Mouse (Mus musculus): ENCODE measurements around the gene Itpk1. TPM values are rescaled to one million over a fixed set of nuclear protein-coding genes. Genes with fewer than 3 reads are reported as not detected.

Gene Itpk1
- polyA plus RNA-seq, 1 experiment from 2014 or later: 28.0 TPM

DNA sequence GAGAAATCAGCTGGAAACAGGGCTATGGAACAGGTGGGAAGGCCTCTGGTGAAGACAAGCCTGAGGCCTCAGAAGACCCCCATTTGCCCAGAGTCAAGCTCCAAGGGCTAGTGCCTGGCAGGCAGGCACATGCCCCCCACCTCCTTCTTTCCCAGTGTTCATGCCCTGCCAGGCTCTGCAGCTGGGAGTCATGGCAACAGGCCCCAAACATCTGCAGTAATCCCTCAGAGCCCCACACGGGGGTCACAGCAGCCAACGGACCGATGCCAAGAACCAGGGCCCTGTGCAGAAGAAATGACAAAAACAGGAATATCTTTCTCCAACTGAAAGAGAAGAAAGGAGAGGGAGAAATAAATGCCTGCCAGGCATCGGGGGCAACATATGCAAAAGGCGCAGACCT is 20.8 kb downstream of the Itpk1 start:
- Histone ChIP-seq H3K4me2 (replicated peaks) (no peak overlapping the region), H3K9ac (no peak overlapping the region), H3K9me3 (no peaks in the 10 kb centered on the region), H3K27me3 (replicated peaks) (no peaks in the 10 kb centered on the region), H3K27ac (no peak overlapping the region), H3K36me3 (no peaks in the 10 kb centered on the region), H3K4me3 (no peak overlapping the region), H3K4me1 (peaks cover 31% of the 10 kb centered on the region)
- 76% methylated on average over 5 of the region's 5 CpGs for WGBS
- ATAC-seq (ENCODE audit: low FRiP score, low read depth): no peak

DNA sequence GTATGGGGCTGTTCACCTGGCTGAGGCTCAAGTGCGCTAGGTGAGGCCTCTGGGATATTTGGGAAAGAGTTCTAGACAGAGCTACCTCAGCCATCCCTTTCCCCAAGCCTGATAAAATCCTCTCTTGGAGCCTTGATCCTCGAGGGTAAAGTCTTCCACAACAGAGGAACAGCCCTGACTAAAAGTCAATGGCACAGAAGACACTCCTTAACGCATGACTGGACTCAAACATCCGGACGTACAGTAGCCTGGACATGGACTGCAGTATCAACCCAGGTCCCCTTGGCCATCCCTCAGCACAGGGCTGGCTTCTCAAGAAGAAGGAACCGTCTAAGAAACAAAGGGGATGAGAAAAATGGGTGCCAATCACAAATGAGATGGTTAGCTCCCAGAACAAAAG is 21.3 kb downstream of the Itpk1 start:
- Histone ChIP-seq H3K9ac (no peak overlapping the region), H3K9me3 (no peaks in the 10 kb centered on the region), H3K27me3 (replicated peaks) (no peaks in the 10 kb centered on the region), H3K4me2 (replicated peaks) (no peak overlapping the region), H3K4me1 (peaks cover 33% of the 10 kb centered on the region), H3K27ac (no peak overlapping the region), H3K36me3 (no peaks in the 10 kb centered on the region), H3K4me3 (no peak overlapping the region)
- 78% methylated on average over 6 of the region's 6 CpGs for WGBS
- no peak for ATAC-seq (ENCODE audit: low FRiP score, low read depth)

DNA sequence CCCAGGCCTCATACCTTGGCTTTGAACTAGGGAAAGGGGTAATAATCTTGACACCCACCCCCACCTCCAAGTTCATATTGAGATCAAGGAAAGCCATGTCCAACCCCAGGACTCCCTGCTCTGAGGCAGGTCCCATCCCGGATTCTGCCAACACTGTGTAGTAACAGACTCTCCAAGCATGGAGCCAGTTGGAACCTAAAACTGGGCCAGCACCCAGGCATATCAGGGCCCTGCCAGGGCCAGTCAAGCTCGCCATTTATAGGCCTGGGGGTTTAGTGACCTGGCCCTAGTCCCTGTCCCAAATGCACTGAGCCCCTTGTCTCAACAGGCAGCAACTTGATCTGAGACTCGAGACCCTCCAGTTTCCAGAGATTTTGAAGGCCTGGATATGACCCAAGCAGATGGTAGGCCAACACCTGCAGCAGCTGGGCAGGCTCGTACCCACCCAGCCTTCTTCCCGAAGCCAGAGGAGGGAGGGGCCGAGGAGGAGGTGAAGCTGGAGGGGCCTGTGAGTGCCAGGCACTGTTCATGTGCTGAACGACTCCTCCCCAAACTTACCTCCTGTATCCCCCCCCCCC is 21.9 kb downstream of the Itpk1 start:
- Histone ChIP-seq H3K4me2 (replicated peaks) (no peak overlapping the region), H3K4me3 (no peak overlapping the region), H3K4me1 (peaks cover 33% of the 10 kb centered on the region), H3K9ac (no peak overlapping the region), H3K27ac (no peak overlapping the region), H3K9me3 (no peaks in the 10 kb centered on the region), H3K36me3 (no peaks in the 10 kb centered on the region), H3K27me3 (replicated peaks) (no peaks in the 10 kb centered on the region)
- no peak for ATAC-seq (ENCODE audit: low FRiP score, low read depth)
- WGBS: 82% methylated on average over 7 of the region's 7 CpGs

DNA sequence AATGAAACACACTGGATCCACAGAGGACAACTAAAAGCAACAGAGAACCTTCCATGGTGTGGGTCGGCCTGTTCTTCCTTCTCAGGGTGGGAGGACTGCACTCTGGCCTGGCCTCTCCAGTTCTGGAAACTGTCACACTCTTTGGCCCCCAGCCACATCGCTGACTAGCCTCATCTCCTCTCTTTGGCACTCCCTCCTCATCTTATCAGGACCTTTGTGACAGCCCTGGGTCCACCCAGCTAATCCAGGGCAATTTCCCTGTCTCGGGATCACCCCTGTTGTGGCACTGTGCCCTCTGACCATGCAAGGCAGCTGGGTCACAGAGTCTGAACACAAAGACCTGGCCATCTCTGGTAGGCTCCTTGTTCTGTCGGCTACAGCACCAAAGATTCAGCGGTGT is 22.6 kb downstream of the Itpk1 start:
- peaks cover 33% of the 10 kb centered on the region for H3K4me1 ChIP-seq
- H3K9ac ChIP-seq: no peak overlapping the region
- H3K4me3 ChIP-seq: no peak overlapping the region
- no peaks in the 10 kb centered on the region for H3K36me3 ChIP-seq
- ATAC-seq (ENCODE audit: low FRiP score, low read depth): no peak
- H3K27ac ChIP-seq: no peak overlapping the region
- H3K4me2 ChIP-seq (replicated peaks): no peak overlapping the region
- 91% methylated on average over 5 of the region's 5 CpGs for WGBS
- no peaks in the 10 kb centered on the region for H3K9me3 ChIP-seq
- no peaks in the 10 kb centered on the region for H3K27me3 ChIP-seq (replicated peaks)

DNA sequence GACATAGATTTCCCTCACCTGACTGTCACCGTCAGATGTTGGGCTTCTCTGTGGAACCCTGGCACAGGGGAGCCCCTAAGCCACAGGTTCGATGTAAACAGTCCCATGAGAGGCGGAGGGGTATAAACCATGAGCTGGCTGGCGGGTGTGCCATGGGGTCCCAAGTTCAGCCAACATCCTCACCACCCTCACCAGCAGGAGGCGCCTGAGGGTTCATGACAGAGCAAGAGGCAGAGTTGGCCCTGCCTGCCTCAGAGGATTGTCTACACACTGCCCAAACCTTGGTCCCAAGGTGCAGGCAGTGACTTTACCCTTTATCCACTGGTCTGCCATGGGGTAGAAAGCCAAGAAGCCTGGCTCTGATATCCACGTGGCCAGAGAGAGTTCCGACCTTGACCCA is 23.1 kb downstream of the Itpk1 start:
- 74% methylated on average over 7 of the region's 7 CpGs for WGBS
- H3K4me3 ChIP-seq: no peak overlapping the region
- H3K4me2 ChIP-seq (replicated peaks): no peak overlapping the region
- no peak overlapping the region for H3K9ac ChIP-seq
- ATAC-seq (ENCODE audit: low FRiP score, low read depth): no peak
- H3K4me1 ChIP-seq: peaks cover 33% of the 10 kb centered on the region
- no peaks in the 10 kb centered on the region for H3K27me3 ChIP-seq (replicated peaks)
- H3K36me3 ChIP-seq: no peaks in the 10 kb centered on the region
- H3K27ac ChIP-seq: no peak overlapping the region
- H3K9me3 ChIP-seq: no peaks in the 10 kb centered on the region

DNA sequence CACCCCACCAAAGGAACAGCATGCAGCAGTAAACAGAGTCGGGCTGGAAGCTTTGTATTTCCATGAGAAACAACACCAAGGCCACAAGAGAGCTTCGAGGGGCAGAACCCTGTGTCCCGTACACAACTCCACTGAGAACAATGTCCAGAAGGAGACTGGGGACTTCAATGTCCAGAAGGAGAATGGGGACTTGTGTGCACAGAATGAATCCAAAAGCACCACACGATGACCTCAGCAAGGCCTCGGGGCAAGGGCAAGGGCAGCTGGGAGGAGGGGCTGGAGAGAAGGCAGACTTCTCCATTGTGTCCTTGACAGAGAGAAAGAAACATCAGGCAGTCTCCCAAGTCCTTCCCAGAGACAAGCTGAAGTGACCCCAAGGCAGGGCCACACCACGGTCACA is 25.9 kb downstream of the Itpk1 start:
- Histone ChIP-seq H3K4me3 (no peak overlapping the region), H3K4me1 (peaks cover 12% of the 10 kb centered on the region), H3K27ac (no peak overlapping the region), H3K9me3 (no peaks in the 10 kb centered on the region), H3K4me2 (replicated peaks) (no peak overlapping the region), H3K9ac (no peak overlapping the region), H3K27me3 (replicated peaks) (no peaks in the 10 kb centered on the region), H3K36me3 (peaks cover 6% of the 10 kb centered on the region; the same call in 1 of the 2 replicates)
- 27% methylated on average over 6 of the region's 6 CpGs for WGBS
- ATAC-seq (ENCODE audit: low FRiP score, low read depth): no peak

DNA sequence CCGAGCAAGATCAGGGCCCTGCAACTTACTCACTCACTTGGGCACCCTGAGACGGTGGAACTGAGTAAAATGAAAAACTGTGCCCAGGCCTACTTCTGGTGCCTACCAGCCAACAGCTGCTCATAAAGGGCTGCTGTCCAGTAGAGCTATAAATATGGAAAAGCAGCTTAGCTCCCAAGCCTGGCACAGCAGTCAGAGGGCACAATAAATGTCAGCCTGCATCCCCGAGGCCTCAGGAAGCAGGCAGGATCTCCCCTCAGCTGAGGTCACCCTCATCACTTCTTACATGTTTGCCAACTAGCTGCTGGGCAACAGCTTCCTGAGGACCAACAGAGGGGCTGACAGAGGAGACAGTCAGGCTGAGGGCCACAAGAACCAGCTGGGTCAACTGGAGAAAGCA is 27.6 kb downstream of the Itpk1 start:
- H3K4me1 ChIP-seq: peaks cover 9% of the 10 kb centered on the region
- WGBS: 78% methylated on average over 3 of the region's 3 CpGs
- no peak overlapping the region for H3K27ac ChIP-seq
- H3K9me3 ChIP-seq: no peaks in the 10 kb centered on the region
- H3K27me3 ChIP-seq (replicated peaks): no peaks in the 10 kb centered on the region
- H3K9ac ChIP-seq: no peak overlapping the region
- H3K4me3 ChIP-seq: no peak overlapping the region
- H3K36me3 ChIP-seq: peaks cover 11% of the 10 kb centered on the region; the same call in 1 of the 2 replicates
- no peak overlapping the region for H3K4me2 ChIP-seq (replicated peaks)
- no peak for ATAC-seq (ENCODE audit: low FRiP score, low read depth)

DNA sequence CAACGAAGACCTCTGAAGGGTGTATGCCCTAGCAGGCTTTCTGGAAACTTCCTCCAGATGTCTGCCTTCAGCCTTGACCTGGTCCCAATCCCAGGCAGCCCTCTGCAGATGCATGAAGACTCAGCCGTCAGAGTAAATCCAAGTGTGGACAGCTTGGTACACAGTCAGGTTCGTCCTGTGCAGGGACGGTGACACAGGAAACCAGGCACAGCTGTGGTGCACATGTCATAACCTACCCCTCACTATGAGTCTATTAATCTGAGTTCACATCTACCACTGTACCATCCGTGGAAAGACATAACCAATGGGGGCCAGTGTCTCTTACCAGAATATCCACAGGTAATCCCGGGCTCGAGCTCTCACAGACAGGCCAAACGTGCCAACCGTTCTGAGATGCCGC is 30.2 kb downstream of the Itpk1 start:
- Histone ChIP-seq H3K4me1 (peaks cover 15% of the 10 kb centered on the region), H3K27me3 (replicated peaks) (no peaks in the 10 kb centered on the region), H3K9me3 (no peaks in the 10 kb centered on the region), H3K4me3 (no peak overlapping the region), H3K9ac (no peak overlapping the region), H3K4me2 (replicated peaks) (no peak overlapping the region), H3K27ac (no peak overlapping the region), H3K36me3 (peaks cover 11% of the 10 kb centered on the region; the same call in 1 of the 2 replicates)
- WGBS: 93% methylated on average over 10 of the region's 10 CpGs
- ATAC-seq (ENCODE audit: low FRiP score, low read depth): no peak

DNA sequence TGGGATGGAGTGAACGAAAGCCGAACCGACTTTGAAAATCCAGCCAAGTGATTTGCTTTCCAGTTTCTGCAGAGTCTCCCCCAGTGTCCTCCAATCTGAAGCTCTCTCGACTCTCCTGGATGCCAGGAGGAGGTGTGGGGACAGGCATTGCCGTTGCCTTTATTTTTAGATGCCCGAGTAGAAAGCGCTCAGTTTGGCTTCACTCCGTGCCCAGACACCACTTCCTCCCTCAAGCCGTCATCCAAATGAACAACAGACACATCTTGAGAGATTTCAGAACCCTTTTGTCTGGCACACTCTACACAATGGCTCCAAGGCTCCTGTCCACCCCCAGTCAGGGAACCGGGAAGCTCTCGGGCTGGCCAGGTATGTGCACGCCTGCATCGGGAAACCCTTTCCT is 30.6 kb downstream of the Itpk1 start:
- peaks cover 13% of the 10 kb centered on the region for H3K4me1 ChIP-seq

DNA sequence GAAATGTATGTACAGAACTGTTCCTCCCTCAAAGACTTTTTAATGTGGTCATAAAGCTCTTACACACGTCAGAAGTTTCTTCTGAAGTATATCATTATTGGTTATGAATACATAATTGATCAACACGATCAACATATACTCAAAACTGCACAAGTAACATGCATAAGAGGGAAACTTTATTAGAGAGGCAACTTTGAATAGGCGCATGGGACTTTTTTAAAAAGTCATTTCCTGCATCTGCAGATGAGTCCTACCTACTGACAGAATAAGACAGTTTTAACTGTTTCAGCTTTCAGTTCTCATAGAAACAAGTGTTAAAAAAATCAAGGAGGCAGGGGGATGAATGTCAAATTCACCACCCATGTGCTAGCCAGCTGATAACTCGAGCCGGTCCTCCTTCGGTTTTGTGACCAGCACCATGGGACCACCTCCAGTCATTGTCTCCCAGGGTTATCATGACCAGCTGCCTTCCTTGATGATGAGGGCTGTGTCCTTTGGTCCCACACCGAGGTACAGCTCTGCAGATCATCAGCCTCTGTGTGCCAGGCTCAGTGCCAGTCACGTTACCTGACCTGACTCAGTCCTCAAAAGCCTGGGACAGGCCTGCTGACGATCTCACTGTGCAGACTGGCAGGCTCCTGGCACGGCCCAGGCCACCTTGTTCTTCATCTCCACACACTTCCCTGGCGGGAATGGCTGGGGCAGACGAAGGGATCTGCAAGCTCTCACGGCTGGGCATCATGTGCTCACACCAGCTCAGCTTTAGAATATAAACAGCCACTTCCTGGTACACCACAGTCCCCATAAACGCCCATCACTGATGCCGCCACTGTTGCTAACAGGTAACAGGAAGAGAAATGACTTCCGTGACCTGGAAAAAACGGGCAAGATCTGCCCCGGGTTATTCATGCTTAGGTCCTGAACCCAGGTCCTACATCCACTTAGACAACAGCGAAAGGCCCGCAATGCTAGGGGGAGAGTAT is 31.6 kb downstream of the Itpk1 start:
- no peaks in the 10 kb centered on the region for H3K9me3 ChIP-seq
- no peak overlapping the region for H3K27ac ChIP-seq
- ATAC-seq (ENCODE audit: low FRiP score, low read depth): no peak
- H3K4me2 ChIP-seq (replicated peaks): no peak overlapping the region
- peaks cover 11% of the 10 kb centered on the region; the same call in 1 of the 2 replicates for H3K36me3 ChIP-seq
- H3K9ac ChIP-seq: no peak overlapping the region
- H3K27me3 ChIP-seq (replicated peaks): no peaks in the 10 kb centered on the region
- peaks cover 9% of the 10 kb centered on the region for H3K4me1 ChIP-seq
- no peak overlapping the region for H3K4me3 ChIP-seq
- 88% methylated on average over 20 of the region's 20 CpGs for WGBS

More for the DNA sequence above, 30.6 kb downstream of the Itpk1 start:
- H3K36me3 ChIP-seq: peaks cover 11% of the 10 kb centered on the region; the same call in 1 of the 2 replicates
- no peaks in the 10 kb centered on the region for H3K9me3 ChIP-seq
- ATAC-seq (ENCODE audit: low FRiP score, low read depth): no peak
- H3K27ac ChIP-seq: no peak overlapping the region
- H3K9ac ChIP-seq: no peak overlapping the region
- WGBS: 94% methylated on average over 13 of the region's 13 CpGs
- no peak overlapping the region for H3K4me3 ChIP-seq
- H3K4me2 ChIP-seq (replicated peaks): no peak overlapping the region
- H3K27me3 ChIP-seq (replicated peaks): no peaks in the 10 kb centered on the region

DNA sequence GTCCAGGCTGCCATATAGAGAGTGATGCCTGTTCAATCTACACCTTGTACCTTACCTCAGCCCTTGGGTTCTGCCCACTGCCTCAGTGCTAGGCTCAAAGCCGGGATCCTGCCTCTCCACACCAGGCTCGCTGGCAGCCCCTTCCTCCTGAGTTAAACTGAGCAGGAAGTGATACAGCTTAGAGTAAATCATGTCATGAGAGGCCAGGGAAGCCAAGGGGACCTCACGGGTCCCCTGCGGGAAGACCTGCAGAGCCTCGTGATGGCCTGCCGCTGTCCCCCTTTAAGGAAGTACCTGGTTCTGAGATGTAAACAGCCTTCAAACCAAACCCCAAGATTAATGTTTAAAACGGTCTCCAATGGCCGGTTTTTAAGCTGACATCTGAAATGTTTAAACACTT is 32.6 kb downstream of the Itpk1 start:
- H3K36me3 ChIP-seq: peaks cover 14% of the 10 kb centered on the region; the same call in 1 of the 2 replicates
- H3K9ac ChIP-seq: no peak overlapping the region
- H3K4me3 ChIP-seq: no peak overlapping the region
- H3K27me3 ChIP-seq (replicated peaks): no peaks in the 10 kb centered on the region
- H3K27ac ChIP-seq: no peak overlapping the region
- no peak for ATAC-seq (ENCODE audit: low FRiP score, low read depth)
- H3K4me1 ChIP-seq: peaks cover 9% of the 10 kb centered on the region
- no peaks in the 10 kb centered on the region for H3K9me3 ChIP-seq
- H3K4me2 ChIP-seq (replicated peaks): no peak overlapping the region
- 81% methylated on average over 8 of the region's 8 CpGs for WGBS

DNA sequence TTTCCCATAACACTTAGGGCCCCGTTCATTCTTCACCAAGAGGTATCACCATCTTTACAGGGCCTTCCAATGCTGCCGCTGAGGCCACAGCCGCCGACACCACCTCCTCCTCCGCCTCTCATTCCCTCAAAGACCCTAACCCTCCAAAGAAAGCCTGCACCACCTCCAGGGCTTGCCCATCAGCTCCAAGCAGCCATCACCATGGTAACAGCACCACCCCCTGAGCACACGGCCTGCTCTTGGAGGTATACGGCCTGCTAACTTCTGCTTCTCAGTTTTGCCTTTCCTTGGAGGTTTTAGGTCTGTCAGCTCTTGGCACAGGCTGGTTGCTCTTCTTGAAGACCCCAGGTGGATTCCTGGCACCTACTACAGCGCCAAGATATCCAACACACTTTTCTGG is 33.9 kb downstream of the Itpk1 start:
- peaks cover 9% of the 10 kb centered on the region for H3K4me1 ChIP-seq
- H3K36me3 ChIP-seq: peaks cover 14% of the 10 kb centered on the region; the same call in 1 of the 2 replicates
- no peak overlapping the region for H3K9ac ChIP-seq
- H3K27ac ChIP-seq: no peak overlapping the region
- H3K27me3 ChIP-seq (replicated peaks): no peaks in the 10 kb centered on the region
- H3K4me2 ChIP-seq (replicated peaks): no peak overlapping the region
- WGBS: 29% methylated on average over 8 of the region's 8 CpGs
- no peaks in the 10 kb centered on the region for H3K9me3 ChIP-seq
- no peak for ATAC-seq (ENCODE audit: low FRiP score, low read depth)
- H3K4me3 ChIP-seq: no peak overlapping the region

All from neural tube, embryonic 12.5 days (tissue).